Mouse (Mus musculus): ENCODE results near the gene Foxo6. TPM values are rescaled to one million over a fixed set of nuclear protein-coding genes. Genes with fewer than 3 reads are reported as not detected.

The Foxo6 gene
- polyA plus RNA-seq, 1 experiment: 0.20 TPM

- 85% methylated on average over 6 of the region's 6 CpGs for WGBS
- Histone ChIP-seq H3K27ac (ENCODE audit: insufficient read depth, low read length) (no peak overlapping the region), H3K4me3 (ENCODE audit: extremely low read depth, insufficient read depth, insufficient read length) (no peak overlapping the region), H3K27me3 (ENCODE audit: control insufficient read depth, insufficient read depth, low read length) (no peaks in the 10 kb centered on the region), H3K4me1 (ENCODE audit: control insufficient read depth, insufficient read depth, insufficient read length) (no peaks in the 10 kb centered on the region), H3K36me3 (ENCODE audit: control insufficient read depth, insufficient read depth, low read length) (no peaks in the 10 kb centered on the region)
- DNase-seq (ENCODE audit: low read depth in 1 of 2, low spot score in 2 of 2): no peak
- TF ChIP-seq CTCF (IDR thresholded peaks at IDR 0.05; ENCODE audit: extremely low read depth, insufficient read depth, insufficient read length, insufficient replicate concordance): no peak
- TF ChIP-seq POLR2A (IDR thresholded peaks at IDR 0.05; ENCODE audit: low read depth, low read length): no peak
These were observed 37.9 kb upstream of the Foxo6 start for GRCm38 (mm10) chr4:120325051-120325450.

- no peak for DNase-seq (ENCODE audit: low read depth in 1 of 2, low spot score in 2 of 2)
- Histone ChIP-seq H3K27ac (ENCODE audit: insufficient read depth, low read length) (no peak overlapping the region), H3K4me1 (ENCODE audit: control insufficient read depth, insufficient read depth, insufficient read length) (no peaks in the 10 kb centered on the region), H3K36me3 (ENCODE audit: control insufficient read depth, insufficient read depth, low read length) (no peaks in the 10 kb centered on the region), H3K27me3 (ENCODE audit: control insufficient read depth, insufficient read depth, low read length) (no peaks in the 10 kb centered on the region), H3K4me3 (ENCODE audit: extremely low read depth, insufficient read depth, insufficient read length) (no peak overlapping the region)
- WGBS: 82% methylated on average over 1 of the region's 1 CpGs
- TF ChIP-seq CTCF (IDR thresholded peaks at IDR 0.05; ENCODE audit: extremely low read depth, insufficient read depth, insufficient read length, insufficient replicate concordance) (no peak), POLR2A (IDR thresholded peaks at IDR 0.05; ENCODE audit: low read depth, low read length) (no peak)
These were observed 36.7 kb upstream of the Foxo6 start for GRCm38 (mm10) chr4:120323858-120324257.

DNA sequence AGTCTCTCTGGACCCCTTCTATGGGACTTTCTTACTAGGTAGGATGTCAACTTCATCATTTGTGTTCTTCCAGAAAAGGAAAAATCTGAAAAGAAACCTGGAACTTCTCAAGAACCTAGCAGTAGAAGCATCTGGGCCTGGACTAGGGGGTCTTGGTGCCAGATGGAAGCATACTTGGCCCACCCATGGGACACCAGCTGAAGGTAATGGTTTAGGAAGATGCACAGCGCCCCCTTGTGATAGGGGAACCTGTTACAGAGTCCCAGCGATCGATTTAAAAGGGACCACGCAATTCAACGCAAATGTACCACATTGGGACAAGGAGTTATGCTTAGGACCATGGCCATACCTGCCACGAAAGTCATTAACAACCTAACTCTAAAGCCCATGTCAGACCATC is 36.0 kb upstream of the Foxo6 start:
- Histone ChIP-seq H3K4me1 (ENCODE audit: control insufficient read depth, insufficient read depth, insufficient read length) (no peaks in the 10 kb centered on the region), H3K27ac (ENCODE audit: insufficient read depth, low read length) (no peak overlapping the region), H3K4me3 (ENCODE audit: extremely low read depth, insufficient read depth, insufficient read length) (no peak overlapping the region), H3K36me3 (ENCODE audit: control insufficient read depth, insufficient read depth, low read length) (no peaks in the 10 kb centered on the region), H3K27me3 (ENCODE audit: control insufficient read depth, insufficient read depth, low read length) (no peaks in the 10 kb centered on the region)
- TF ChIP-seq CTCF (IDR thresholded peaks at IDR 0.05; ENCODE audit: extremely low read depth, insufficient read depth, insufficient read length, insufficient replicate concordance) (no peak), POLR2A (IDR thresholded peaks at IDR 0.05; ENCODE audit: low read depth, low read length) (no peak)
- 19% methylated on average over 6 of the region's 6 CpGs for WGBS
- DNase-seq (ENCODE audit: low read depth in 1 of 2, low spot score in 2 of 2): no peak

- no peak for TF ChIP-seq CTCF (IDR thresholded peaks at IDR 0.05; ENCODE audit: extremely low read depth, insufficient read depth, insufficient read length, insufficient replicate concordance)
- TF ChIP-seq POLR2A (IDR thresholded peaks at IDR 0.05; ENCODE audit: low read depth, low read length): no peak
- H3K4me1 ChIP-seq (ENCODE audit: control insufficient read depth, insufficient read depth, insufficient read length): no peaks in the 10 kb centered on the region
- WGBS: 74% methylated on average over 2 of the region's 2 CpGs
- H3K36me3 ChIP-seq (ENCODE audit: control insufficient read depth, insufficient read depth, low read length): no peaks in the 10 kb centered on the region
- H3K27me3 ChIP-seq (ENCODE audit: control insufficient read depth, insufficient read depth, low read length): no peaks in the 10 kb centered on the region
- no peak overlapping the region for H3K4me3 ChIP-seq (ENCODE audit: extremely low read depth, insufficient read depth, insufficient read length)
- H3K27ac ChIP-seq (ENCODE audit: insufficient read depth, low read length): no peak overlapping the region
- no peak for DNase-seq (ENCODE audit: low read depth in 1 of 2, low spot score in 2 of 2)
These were observed 30.4 kb upstream of the Foxo6 start for GRCm38 (mm10) chr4:120317541-120317940.

DNA sequence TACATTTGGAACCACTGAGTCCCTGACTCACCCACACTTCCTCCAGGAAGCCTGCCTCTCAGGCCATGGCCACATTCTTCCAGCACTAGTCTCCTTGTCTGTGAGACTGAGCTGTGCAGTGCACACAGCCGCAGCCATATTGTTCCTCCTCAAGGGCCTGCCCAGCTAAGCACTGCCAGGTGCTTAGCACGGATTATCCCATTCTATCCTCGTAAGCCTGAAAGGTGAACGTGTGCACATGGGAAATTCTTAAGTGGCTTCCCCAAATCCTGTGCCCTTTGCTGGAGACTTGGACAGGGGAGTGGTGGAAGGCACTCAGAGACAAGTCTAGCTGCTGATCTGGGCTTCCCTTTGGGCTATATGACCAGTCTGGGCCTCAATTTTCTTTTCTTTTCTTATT is 29.6 kb upstream of the Foxo6 start:
- Histone ChIP-seq H3K36me3 (ENCODE audit: control insufficient read depth, insufficient read depth, low read length) (no peaks in the 10 kb centered on the region), H3K4me1 (ENCODE audit: control insufficient read depth, insufficient read depth, insufficient read length) (no peaks in the 10 kb centered on the region), H3K27me3 (ENCODE audit: control insufficient read depth, insufficient read depth, low read length) (no peaks in the 10 kb centered on the region), H3K4me3 (ENCODE audit: extremely low read depth, insufficient read depth, insufficient read length) (no peak overlapping the region), H3K27ac (ENCODE audit: insufficient read depth, low read length) (no peak overlapping the region)
- WGBS: 84% methylated on average over 4 of the region's 4 CpGs
- DNase-seq (ENCODE audit: low read depth in 1 of 2, low spot score in 2 of 2): no peak
- TF ChIP-seq CTCF (IDR thresholded peaks at IDR 0.05; ENCODE audit: extremely low read depth, insufficient read depth, insufficient read length, insufficient replicate concordance): no peak
- TF ChIP-seq POLR2A (IDR thresholded peaks at IDR 0.05; ENCODE audit: low read depth, low read length): no peak

- H3K27ac ChIP-seq (ENCODE audit: insufficient read depth, low read length): no peak overlapping the region
- DNase-seq (ENCODE audit: low read depth in 1 of 2, low spot score in 2 of 2): no peak
- no peaks in the 10 kb centered on the region for H3K36me3 ChIP-seq (ENCODE audit: control insufficient read depth, insufficient read depth, low read length)
- no peak for TF ChIP-seq CTCF (IDR thresholded peaks at IDR 0.05; ENCODE audit: extremely low read depth, insufficient read depth, insufficient read length, insufficient replicate concordance)
- no peak for TF ChIP-seq POLR2A (IDR thresholded peaks at IDR 0.05; ENCODE audit: low read depth, low read length)
- no peaks in the 10 kb centered on the region for H3K27me3 ChIP-seq (ENCODE audit: control insufficient read depth, insufficient read depth, low read length)
- no peak overlapping the region for H3K4me3 ChIP-seq (ENCODE audit: extremely low read depth, insufficient read depth, insufficient read length)
- H3K4me1 ChIP-seq (ENCODE audit: control insufficient read depth, insufficient read depth, insufficient read length): no peaks in the 10 kb centered on the region
- 57% methylated on average over 3 of the region's 3 CpGs for WGBS
These were observed 27.4 kb upstream of the Foxo6 start for GRCm38 (mm10) chr4:120314571-120314970.

GRCm38 (mm10) chr4:120313309-120313708 is 26.2 kb upstream of the Foxo6 start:
- H3K4me3 ChIP-seq (ENCODE audit: extremely low read depth, insufficient read depth, insufficient read length): no peak overlapping the region
- no peaks in the 10 kb centered on the region for H3K36me3 ChIP-seq (ENCODE audit: control insufficient read depth, insufficient read depth, low read length)
- WGBS: 26% methylated on average over 5 of the region's 5 CpGs
- no peak for TF ChIP-seq POLR2A (IDR thresholded peaks at IDR 0.05; ENCODE audit: low read depth, low read length)
- H3K27me3 ChIP-seq (ENCODE audit: control insufficient read depth, insufficient read depth, low read length): no peaks in the 10 kb centered on the region
- no peak for DNase-seq (ENCODE audit: low read depth in 1 of 2, low spot score in 2 of 2)
- H3K27ac ChIP-seq (ENCODE audit: insufficient read depth, low read length): no peak overlapping the region
- H3K4me1 ChIP-seq (ENCODE audit: control insufficient read depth, insufficient read depth, insufficient read length): no peaks in the 10 kb centered on the region

Data from spleen, adult 2 months (tissue).